Mouse (Mus musculus) embryo, embryonic 11.5 days (tissue): ENCODE results near the gene Tbc1d17.

Source experiments
- DNase-seq: peaks from one replicate; pipeline ENCODE4 v3.0.0-alpha.2; 2012; ENCODE audit warnings: low read depth, low spot score

Tbc1d17 gene

GRCm38 (mm10) chr7:44868919-44869696 is 20.2 kb upstream of the Tbc1d17 start:
- peak; percentile 54 for DNase-seq

GRCm38 (mm10) chr7:44868465-44868864 is 19.6 kb upstream of the Tbc1d17 start:
- no peak for DNase-seq

- no peak for DNase-seq
These were observed 18.9 kb upstream of the Tbc1d17 start for GRCm38 (mm10) chr7:44867802-44868201.

GRCm38 (mm10) chr7:44867010-44867702 is 18.3 kb upstream of the Tbc1d17 start:
- no peak for DNase-seq

- DNase-seq, result no peak
These were observed 17.6 kb upstream of the Tbc1d17 start for GRCm38 (mm10) chr7:44866276-44867009.

GRCm38 (mm10) chr7:44864595-44865542 is 16.0 kb upstream of the Tbc1d17 start:
- DNase-seq, result no peak

GRCm38 (mm10) chr7:44863982-44864494 is 15.2 kb upstream of the Tbc1d17 start:
- DNase-seq, result no peak

- DNase-seq, result no peak
These were observed 14.3 kb upstream of the Tbc1d17 start for GRCm38 (mm10) chr7:44863210-44863609.

GRCm38 (mm10) chr7:44862434-44862833 is 13.6 kb upstream of the Tbc1d17 start:
- no peak for DNase-seq

- DNase-seq, result no peak
These were observed 12.5 kb upstream of the Tbc1d17 start for GRCm38 (mm10) chr7:44861429-44861816.

GRCm38 (mm10) chr7:44860576-44861428 is 11.9 kb upstream of the Tbc1d17 start:
- no peak for DNase-seq

- DNase-seq, result no peak
These were observed 11.0 kb upstream of the Tbc1d17 start for GRCm38 (mm10) chr7:44859896-44860295.

GRCm38 (mm10) chr7:44857905-44858304 is 9.0 kb upstream of the Tbc1d17 start:
- no peak for DNase-seq

GRCm38 (mm10) chr7:44857042-44857552 is 8.2 kb upstream of the Tbc1d17 start, which contains the start of gene Pnkp:
TSS of gene Pnkp (plus strand) at chr7:44857139.
- peak; percentile 73 for DNase-seq

GRCm38 (mm10) chr7:44856265-44856916 is 7.5 kb upstream of the Tbc1d17 start:
- DNase-seq, result no peak

GRCm38 (mm10) chr7:44855036-44855435 is 6.2 kb upstream of the Tbc1d17 start:
- no peak for DNase-seq

GRCm38 (mm10) chr7:44854356-44855031 is 5.6 kb upstream of the Tbc1d17 start:
- no peak for DNase-seq

- no peak for DNase-seq
These were observed 4.9 kb upstream of the Tbc1d17 start for GRCm38 (mm10) chr7:44853596-44854355.
